Mouse (Mus musculus) MEL (cell line): ENCODE data around the gene Nrip1. TPM values are rescaled to one million over a fixed set of nuclear protein-coding genes. Genes with fewer than 3 reads are reported as not detected.

Experiments used
- DNase-seq: peaks from one replicate; pipeline ENCODE4 v3.0.0; 2011; ENCODE audit warnings: low read depth, low spot score
- H3K27ac ChIP-seq: 2 replicates; pipeline ENCODE4 v1.5.1; 2012; ENCODE audit warnings: low read depth, mild to moderate bottlenecking, control low read depth, low read length, moderate library complexity; ENCODE audit not compliant: control insufficient read depth
- H3K27me3 ChIP-seq, 2 experiments: fragments of 150-350 bp in 1 of 2; sonication (generic) in 1 of 2; 2 replicates each; pipeline ENCODE4 v1.6.1; 2012; ENCODE audit warnings: low read length in 2 of 2, mild to moderate bottlenecking in 2 of 2, improper control_type of control experiment in 1 of 2, moderate library complexity in 1 of 2; ENCODE audit not compliant: insufficient read depth in 2 of 2, control insufficient read depth in 1 of 2
- H3K36me3 ChIP-seq, 2 experiments: 2 replicates each; pipeline ENCODE4 v1.6.1; 2012 to 2014; ENCODE audit warnings: low read length in 2 of 2, improper control_type of control experiment in 1 of 2, inconsistent platforms in 1 of 2, mild to moderate bottlenecking in 1 of 2; ENCODE audit not compliant: insufficient read depth in 2 of 2, control insufficient read depth in 1 of 2
- H3K4me1 ChIP-seq, 2 experiments: fragments of 150-350 bp in 1 of 2; sonication (generic) in 1 of 2; 2 replicates each; pipeline ENCODE4 v1.6.1; 2012; ENCODE audit warnings: low read length in 2 of 2, improper control_type of control experiment in 1 of 2, mild to moderate bottlenecking in 1 of 2; ENCODE audit not compliant: insufficient read depth in 2 of 2, control insufficient read depth in 1 of 2
- H3K4me3 ChIP-seq, 2 experiments: fragments of 150-350 bp in 1 of 2; sonication (generic) in 1 of 2; 2 replicates each; pipeline ENCODE4 v1.5.1; 2012; ENCODE audit warnings: low read depth in 2 of 2, low read length in 2 of 2, mild to moderate bottlenecking in 2 of 2, moderate library complexity in 2 of 2, control low read depth in 1 of 2, improper control_type of control experiment in 1 of 2; ENCODE audit not compliant: control insufficient read depth in 1 of 2, insufficient read depth in 1 of 2
- H3K79me2 ChIP-seq: 2 replicates; pipeline ENCODE4 v1.6.1; 2012; ENCODE audit warnings: mild to moderate bottlenecking, low read length, moderate library complexity; ENCODE audit not compliant: control insufficient read depth, poor library complexity, insufficient read depth
- H3K9ac ChIP-seq: 2 replicates; pipeline ENCODE4 v1.6.1; 2012; ENCODE audit warnings: low read depth, mild to moderate bottlenecking, control low read depth, low read length, moderate library complexity; ENCODE audit not compliant: control insufficient read depth, poor library complexity, severe bottlenecking
- H3K9me3 ChIP-seq: fragments of 150-350 bp; sonication (generic); replicated peaks from 2 replicates; pipeline ENCODE4 v1.6.1; 2012; ENCODE audit warnings: mild to moderate bottlenecking, low read length, improper control_type of control experiment, moderate library complexity; ENCODE audit not compliant: insufficient read depth
- CTCF ChIP-seq, 3 experiments: IDR thresholded peaks in 2 of 3; conservative IDR thresholded peaks in 1 of 3; 2 replicates each; pipeline ENCODE4 v1.5.1; 2011 to 2012; ENCODE audit warnings: low read length in 3 of 3, low read depth in 2 of 3, mild to moderate bottlenecking in 2 of 3, improper control_type of control experiment in 1 of 3, inconsistent platforms in 1 of 3, mixed read lengths in 1 of 3, moderate library complexity in 1 of 3; ENCODE audit not compliant: control insufficient read depth in 1 of 3, insufficient read depth in 1 of 3, poor library complexity in 1 of 3, severe bottlenecking in 1 of 3
- ELF1 ChIP-seq: IDR thresholded peaks from 2 replicates; pipeline ENCODE4 v1.6.1; 2014; ENCODE audit warnings: low read depth, mild to moderate bottlenecking, inconsistent platforms, low read length, improper control_type of control experiment, moderate library complexity
- ETS1 ChIP-seq: IDR thresholded peaks from 2 replicates; pipeline ENCODE4 v1.6.1; 2012; ENCODE audit warnings: low read depth, mild to moderate bottlenecking, inconsistent platforms, low read length, improper control_type of control experiment, moderate library complexity
- GATA1 ChIP-seq: IDR thresholded peaks from 2 replicates; pipeline ENCODE4 v1.6.1; 2011; ENCODE audit warnings: low read depth, low read length, improper control_type of control experiment
- HCFC1 ChIP-seq: IDR thresholded peaks from 2 replicates; pipeline ENCODE4 v1.6.1; 2012; ENCODE audit warnings: low read depth, mild to moderate bottlenecking, inconsistent platforms, low read length, improper control_type of control experiment, moderate library complexity
- MAFK ChIP-seq: IDR thresholded peaks from 2 replicates; pipeline ENCODE4 v1.6.1; 2011; ENCODE audit warnings: low read depth, mild to moderate bottlenecking, low read length, improper control_type of control experiment, borderline replicate concordance
- MAX ChIP-seq: IDR thresholded peaks from 2 replicates; pipeline ENCODE4 v1.6.1; 2011; ENCODE audit warnings: low read length, improper control_type of control experiment
- MEF2A ChIP-seq: IDR thresholded peaks from 2 replicates; pipeline ENCODE4 v1.6.1; 2014; ENCODE audit warnings: low read depth, mild to moderate bottlenecking, inconsistent platforms, low read length, improper control_type of control experiment; ENCODE audit not compliant: poor library complexity, insufficient replicate concordance, severe bottlenecking; ENCODE audit errors: extremely low read depth
- MXI1 ChIP-seq: IDR thresholded peaks from 2 replicates; pipeline ENCODE4 v1.6.1; 2011; ENCODE audit warnings: mild to moderate bottlenecking, low read depth, low read length, improper control_type of control experiment
- MYC ChIP-seq: IDR thresholded peaks from 2 replicates; pipeline ENCODE4 v1.6.1; 2011; ENCODE audit warnings: low read depth, mild to moderate bottlenecking, low read length, improper control_type of control experiment, moderate library complexity
- NELFE ChIP-seq: IDR thresholded peaks from 2 replicates; pipeline ENCODE4 v1.6.1; 2011; ENCODE audit warnings: low read depth, low read length, improper control_type of control experiment
- RAD21 ChIP-seq: IDR thresholded peaks from 2 replicates; pipeline ENCODE4 v1.6.1; 2011; ENCODE audit warnings: mild to moderate bottlenecking, low read depth, low read length, improper control_type of control experiment
- SIN3A ChIP-seq: IDR thresholded peaks from 2 replicates; pipeline ENCODE4 v1.6.1; 2012; ENCODE audit warnings: low read length, improper control_type of control experiment, inconsistent platforms
- SMC3 ChIP-seq: IDR thresholded peaks from 2 replicates; pipeline ENCODE4 v1.6.1; 2011; ENCODE audit warnings: low read depth, low read length, improper control_type of control experiment
- TBP ChIP-seq: IDR thresholded peaks from 2 replicates; pipeline ENCODE4 v1.8.0; 2011; ENCODE audit warnings: low read depth, low read length, improper control_type of control experiment
- USF1 ChIP-seq: IDR thresholded peaks from 2 replicates; pipeline ENCODE4 v1.6.1; 2014; ENCODE audit warnings: low read depth, mild to moderate bottlenecking, inconsistent platforms, low read length, improper control_type of control experiment, moderate library complexity
- ZC3H11A ChIP-seq: IDR thresholded peaks from 2 replicates; pipeline ENCODE4 v1.6.1; 2012; ENCODE audit warnings: low read depth, mild to moderate bottlenecking, inconsistent platforms, low read length, improper control_type of control experiment
- polyA plus RNA-seq, 2 experiments: library from polyadenylated mRNA; stranded (reverse) in 1 of 2; unstranded in 1 of 2; fragments of >175 nt in 1 of 2; fragments of >200 nt in 1 of 2; gene quantifications; 2 replicates each; pipeline versions ENCODE4 v1.2.1 to v1.2.4; 2012; ENCODE audit warnings: low replicate concordance in 2 of 2, low read depth in 1 of 2; ENCODE audit not compliant: insufficient read length in 2 of 2, insufficient read depth in 1 of 2, missing spikeins in 1 of 2
- total RNA-seq: library from RNA; depleted of rRNA; stranded (reverse); fragments of 300-350 nt; gene quantifications from 2 replicates; pipeline ENCODE4 v1.2.3, GENCODE M21; 2012

Nrip1 gene
- total and polyA plus RNA-seq, 3 experiments = 13.6 to 42.6 (median 21.1) TPM

DNA sequence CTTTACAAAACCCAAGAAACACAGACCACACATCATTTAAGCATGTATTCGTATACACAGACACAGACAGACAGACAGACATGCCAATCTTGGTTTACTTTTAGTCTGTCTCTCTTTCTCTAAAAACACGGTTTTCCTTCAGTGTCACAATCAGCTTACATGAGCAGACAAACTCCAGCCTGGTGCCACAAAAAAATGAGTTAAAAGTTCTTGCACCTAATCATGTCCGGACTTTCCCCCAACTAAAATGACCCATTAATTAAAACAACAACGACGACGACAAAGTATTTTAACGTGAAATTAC is 2.1 kb downstream of the Nrip1 start:
- Histone ChIP-seq H3K4me1 (peaks cover 0 to 4% of the 10 kb centered on the region in 2 experiments; a peak in 1 of 4 replicates), H3K9me3 (no peaks in the 10 kb centered on the region), H3K79me2 (peaks cover 49% of the 10 kb centered on the region), H3K9ac (peak overlapping the region; percentile 97), H3K4me3 (peak overlapping the region; percentile 79 to 98), H3K27ac (peak overlapping the region; percentile 46), H3K36me3 (peaks cover 0 to 3% of the 10 kb centered on the region in 2 experiments; a peak in 3 of 4 replicates), H3K27me3 (no peaks in the 10 kb centered on the region; a peak in 1 of 4 replicates)
- TF ChIP-seq SMC3 (0 out of 2 replicates have a peak, but pooled peaks have one; percentile 1), MAFK (no peak), CTCF (IDR thresholded peaks at IDR 0.05 in 2 of 3, conservative IDR thresholded peaks at IDR 0.05 in 1 of 3; ENCODE audit: control insufficient read depth in 1 of 3, insufficient read depth in 1 of 3, low read depth in 2 of 3, low read length in 3 of 3, poor library complexity in 1 of 3, severe bottlenecking in 1 of 3) (no peak), MXI1 (0 out of 2 replicates have a peak, but pooled peaks have one; percentile 29)
- peak; percentile 58 for DNase-seq

DNA sequence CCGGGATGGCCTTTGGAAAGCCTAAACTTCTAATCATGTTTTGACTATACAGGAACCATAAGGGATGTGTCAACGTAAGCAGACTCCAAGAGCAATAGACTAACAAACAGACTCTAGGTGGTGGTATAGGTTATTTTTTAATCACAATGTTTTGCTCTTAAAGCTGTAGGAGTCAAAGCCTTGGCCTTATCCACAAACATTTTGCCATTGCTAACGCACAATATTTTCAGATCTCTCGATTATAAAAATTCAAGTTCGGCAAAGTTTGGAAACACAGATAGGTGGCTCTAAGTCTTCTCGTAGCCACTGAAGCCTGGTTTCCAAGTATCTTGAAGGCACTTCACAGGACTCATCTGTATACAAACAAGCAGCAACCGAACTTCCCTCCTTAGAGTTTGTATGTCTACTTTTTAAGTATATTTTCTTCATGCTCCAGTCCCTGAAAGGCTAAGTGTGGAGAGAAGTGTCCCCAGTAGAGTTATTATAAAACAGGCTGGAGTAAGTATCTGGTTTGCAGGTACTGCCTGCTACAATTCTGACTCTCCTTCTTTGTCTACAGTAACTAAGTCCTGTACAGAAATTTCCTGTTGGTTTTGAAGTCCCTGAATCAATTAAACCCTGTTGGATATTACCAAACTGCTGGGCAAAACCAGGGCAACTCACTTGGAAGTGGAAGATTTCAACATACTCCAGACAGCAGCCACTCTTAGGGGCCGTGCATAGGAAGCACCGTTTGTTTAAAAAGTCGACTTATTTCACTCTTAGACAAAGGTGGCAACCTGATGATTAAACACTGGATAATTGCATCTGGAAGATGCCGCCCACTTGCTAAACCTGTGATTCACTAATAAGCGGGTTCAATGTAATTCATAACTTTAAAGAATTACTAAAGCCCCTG is 2.7 kb downstream of the Nrip1 start:
- H3K4me3 ChIP-seq = peak overlapping the region; percentile 79 to 98
- no peaks in the 10 kb centered on the region; a peak in 1 of 4 replicates for H3K27me3 ChIP-seq
- peaks cover 0 to 3% of the 10 kb centered on the region in 2 experiments; a peak in 3 of 4 replicates for H3K36me3 ChIP-seq
- peak; percentile 71 for DNase-seq
- H3K79me2 ChIP-seq = peaks cover 52% of the 10 kb centered on the region
- H3K9ac ChIP-seq = peak overlapping the region; percentile 97
- H3K27ac ChIP-seq = peak overlapping the region; percentile 46
- H3K9me3 ChIP-seq = no peaks in the 10 kb centered on the region
- TF ChIP-seq NELFE = no peak
- peak; percentile 63 for TF ChIP-seq RAD21
- no peak for TF ChIP-seq MYC
- TF ChIP-seq ETS1 = 0 out of 2 replicates have a peak, but pooled peaks have one; percentile 10
- no peak for TF ChIP-seq USF1
- peak; percentile 72 for TF ChIP-seq TBP
- TF ChIP-seq HCFC1 = peak; percentile 14; the same call in 1 of the 2 replicates
- TF ChIP-seq ELF1 = no peak
- peak in 1 of 3 experiments; percentile 52; a peak in 2 of 6 replicates for TF ChIP-seq CTCF (IDR thresholded peaks at IDR 0.05 in 2 of 3, conservative IDR thresholded peaks at IDR 0.05 in 1 of 3; ENCODE audit: control insufficient read depth in 1 of 3, insufficient read depth in 1 of 3, low read depth in 2 of 3, low read length in 3 of 3, poor library complexity in 1 of 3, severe bottlenecking in 1 of 3)
- no peak for TF ChIP-seq MAX
- TF ChIP-seq ZC3H11A = peak; percentile 48; the same call in 1 of the 2 replicates
- 0 out of 2 replicates have a peak, but pooled peaks have one; percentile 7 for TF ChIP-seq GATA1
- TF ChIP-seq SMC3 = peak; percentile 54
- TF ChIP-seq MXI1 = no peak
- TF ChIP-seq MEF2A = no peak
- TF ChIP-seq SIN3A = peak; percentile 5; the same call in 1 of the 2 replicates
- H3K4me1 ChIP-seq = peaks cover 0 to 9% of the 10 kb centered on the region in 2 experiments; a peak in 1 of 4 replicates
